Mouse (Mus musculus): ENCODE measurements around the gene Gdf9. TPM values are rescaled to one million over a fixed set of nuclear protein-coding genes. Genes with fewer than 3 reads are reported as not detected.

Gene Gdf9
- total RNA-seq, 1 experiment from 2014 or later, result not detected

- ATAC-seq (replicated peaks in 1 of 2; ENCODE audit: insufficient read depth in 1 of 2, low FRiP score in 2 of 2, low TSS enrichment in 1 of 2, low read depth in 1 of 2, poor library complexity in 2 of 2, severe bottlenecking in 2 of 2), result peak in 1 of 2 experiments; percentile 31; a peak in 2 of 4 replicates
These were observed 33.0 kb downstream of the Gdf9 start for GRCm38 (mm10) chr11:53463551-53464424.

DNA sequence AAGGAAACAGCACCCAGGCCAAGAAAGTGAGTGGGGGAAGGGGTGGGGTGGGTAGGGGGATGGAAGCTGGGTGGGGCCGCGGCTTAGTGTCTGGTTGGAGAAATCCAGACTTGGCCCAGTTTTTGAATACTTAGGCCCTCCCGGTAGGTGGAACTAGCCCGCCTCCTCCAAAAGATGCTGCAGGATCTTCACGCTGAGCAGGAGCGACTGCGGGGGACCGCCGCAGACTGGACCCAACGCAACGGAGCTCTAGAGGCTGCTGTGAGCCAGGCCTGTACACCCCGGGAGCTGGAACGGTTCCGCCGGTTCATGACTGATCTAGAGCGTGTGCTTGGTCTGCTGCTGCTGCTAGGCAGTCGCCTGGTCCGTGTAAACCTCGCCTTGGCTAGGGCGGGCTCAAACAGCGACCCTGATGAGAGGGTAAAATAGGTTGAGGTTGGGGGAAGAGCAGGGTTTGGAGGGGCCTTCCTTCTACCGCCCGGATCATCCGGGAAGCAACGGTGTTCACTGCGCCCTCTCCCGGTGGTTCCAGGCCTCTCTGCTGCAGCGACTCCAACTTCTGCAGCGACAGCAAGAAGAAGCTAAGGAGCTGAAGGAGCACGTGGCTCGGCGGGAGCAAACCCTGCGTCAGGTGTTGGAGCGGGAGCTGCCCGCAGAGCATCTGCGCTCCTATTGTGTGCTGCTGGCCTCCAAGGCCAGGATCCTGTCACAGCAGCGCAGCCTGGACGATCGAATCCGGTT lies 35.6 kb downstream of the Gdf9 start:
- peak; percentile 17 to 45; a peak in 2 of 4 replicates for ATAC-seq (replicated peaks in 1 of 2; ENCODE audit: insufficient read depth in 1 of 2, low FRiP score in 2 of 2, low TSS enrichment in 1 of 2, low read depth in 1 of 2, poor library complexity in 2 of 2, severe bottlenecking in 2 of 2)

- 0 out of 4 replicates have a peak, but pooled peaks of 1 of the 2 experiments have one; percentile 3 for ATAC-seq (replicated peaks in 1 of 2; ENCODE audit: insufficient read depth in 1 of 2, low FRiP score in 2 of 2, low TSS enrichment in 1 of 2, low read depth in 1 of 2, poor library complexity in 2 of 2, severe bottlenecking in 2 of 2)
These were observed 38.6 kb downstream of the Gdf9 start for GRCm38 (mm10) chr11:53469294-53469967.

DNA sequence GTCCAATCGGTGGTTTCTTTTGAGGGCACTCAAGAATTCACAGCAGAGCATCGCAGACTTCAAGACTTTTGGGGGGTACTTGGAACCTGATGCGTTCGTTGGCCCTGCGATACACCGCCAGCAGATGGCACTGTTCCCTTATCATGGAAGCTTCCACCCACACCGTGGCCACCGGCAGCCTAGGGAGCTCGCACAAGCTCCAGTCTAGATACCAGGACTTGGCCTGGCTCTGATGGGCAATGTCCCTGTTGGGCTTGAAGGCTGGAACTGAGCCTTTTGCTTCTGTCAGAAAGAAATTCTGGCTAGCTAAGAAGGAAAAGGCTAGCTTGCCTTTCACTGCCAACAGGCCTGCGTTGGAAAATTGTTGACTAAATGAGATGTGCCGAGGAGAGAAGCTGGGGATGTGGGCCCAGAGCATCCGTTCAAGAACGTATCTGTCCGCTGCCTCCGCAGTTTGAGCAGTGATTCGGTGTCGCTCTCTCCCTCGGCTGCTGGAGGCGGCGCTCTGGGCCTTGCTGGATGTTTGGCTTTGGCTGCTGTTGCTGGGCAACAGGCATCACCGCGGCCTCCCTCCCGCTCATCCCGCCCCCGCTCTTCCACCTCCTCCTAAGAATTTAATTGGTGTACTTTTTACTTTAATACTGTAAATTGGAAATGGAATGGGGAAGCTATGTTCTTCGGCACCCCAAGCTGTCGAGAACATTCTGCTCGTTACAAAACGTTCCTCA lies 39.3 kb downstream of the Gdf9 start, which contains the start of gene Gm9837:
TSS of gene Gm9837 (minus strand) at position 512 of the 728 bp plus-strand sequence.
- peak; percentile 85 to 88 for ATAC-seq (replicated peaks in 1 of 2; ENCODE audit: insufficient read depth in 1 of 2, low FRiP score in 2 of 2, low TSS enrichment in 1 of 2, low read depth in 1 of 2, poor library complexity in 2 of 2, severe bottlenecking in 2 of 2)

- no peak for ATAC-seq (replicated peaks in 1 of 2; ENCODE audit: insufficient read depth in 1 of 2, low FRiP score in 2 of 2, low TSS enrichment in 1 of 2, low read depth in 1 of 2, poor library complexity in 2 of 2, severe bottlenecking in 2 of 2)
These were observed 41.9 kb downstream of the Gdf9 start for GRCm38 (mm10) chr11:53472709-53473108.

DNA sequence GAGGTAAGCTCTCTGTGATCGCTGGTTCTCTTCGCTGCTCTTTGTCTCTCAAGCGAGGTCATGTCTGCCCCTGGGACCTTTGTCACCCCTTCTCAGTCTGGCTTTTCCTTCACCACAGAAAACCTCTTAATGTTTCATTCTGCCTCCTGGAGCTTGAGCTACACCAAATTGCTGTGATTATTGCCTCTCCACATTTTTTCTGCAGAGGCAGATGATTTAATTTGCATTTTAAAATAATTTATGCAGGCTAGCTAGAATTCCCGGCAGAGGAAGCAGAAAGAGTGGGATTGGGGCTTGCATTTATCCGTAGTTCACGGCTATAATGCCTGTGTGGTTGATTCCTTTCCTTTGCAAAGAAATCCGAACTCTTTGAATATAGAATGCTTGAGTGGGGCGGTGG lies 44.8 kb downstream of the Gdf9 start:
- ATAC-seq (replicated peaks in 1 of 2; ENCODE audit: insufficient read depth in 1 of 2, low FRiP score in 2 of 2, low TSS enrichment in 1 of 2, low read depth in 1 of 2, poor library complexity in 2 of 2, severe bottlenecking in 2 of 2), result no peak

DNA sequence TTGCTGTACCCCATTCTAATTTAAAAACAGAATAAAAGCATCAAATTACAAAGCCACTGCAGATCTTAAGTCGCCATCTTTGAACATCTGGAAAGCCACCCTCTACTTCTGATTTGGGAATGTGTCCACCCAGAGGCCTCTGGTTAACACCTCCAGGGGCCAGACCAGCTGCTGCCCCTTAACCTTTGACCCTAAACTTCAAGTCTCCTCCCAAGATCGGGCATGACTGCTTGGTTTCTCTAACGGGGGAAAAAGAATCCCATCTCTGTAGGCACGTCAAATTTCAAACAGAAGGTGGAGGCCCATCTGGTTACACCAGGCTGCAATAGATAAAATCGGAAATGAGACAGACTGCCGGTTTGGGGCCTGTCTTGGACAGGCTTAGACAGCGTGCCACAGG lies 47.0 kb downstream of the Gdf9 start:
- ATAC-seq (replicated peaks in 1 of 2; ENCODE audit: insufficient read depth in 1 of 2, low FRiP score in 2 of 2, low TSS enrichment in 1 of 2, low read depth in 1 of 2, poor library complexity in 2 of 2, severe bottlenecking in 2 of 2), result no peak

- no peak for ATAC-seq (replicated peaks in 1 of 2; ENCODE audit: insufficient read depth in 1 of 2, low FRiP score in 2 of 2, low TSS enrichment in 1 of 2, low read depth in 1 of 2, poor library complexity in 2 of 2, severe bottlenecking in 2 of 2)
These were observed 47.8 kb downstream of the Gdf9 start for GRCm38 (mm10) chr11:53478383-53479170.

DNA sequence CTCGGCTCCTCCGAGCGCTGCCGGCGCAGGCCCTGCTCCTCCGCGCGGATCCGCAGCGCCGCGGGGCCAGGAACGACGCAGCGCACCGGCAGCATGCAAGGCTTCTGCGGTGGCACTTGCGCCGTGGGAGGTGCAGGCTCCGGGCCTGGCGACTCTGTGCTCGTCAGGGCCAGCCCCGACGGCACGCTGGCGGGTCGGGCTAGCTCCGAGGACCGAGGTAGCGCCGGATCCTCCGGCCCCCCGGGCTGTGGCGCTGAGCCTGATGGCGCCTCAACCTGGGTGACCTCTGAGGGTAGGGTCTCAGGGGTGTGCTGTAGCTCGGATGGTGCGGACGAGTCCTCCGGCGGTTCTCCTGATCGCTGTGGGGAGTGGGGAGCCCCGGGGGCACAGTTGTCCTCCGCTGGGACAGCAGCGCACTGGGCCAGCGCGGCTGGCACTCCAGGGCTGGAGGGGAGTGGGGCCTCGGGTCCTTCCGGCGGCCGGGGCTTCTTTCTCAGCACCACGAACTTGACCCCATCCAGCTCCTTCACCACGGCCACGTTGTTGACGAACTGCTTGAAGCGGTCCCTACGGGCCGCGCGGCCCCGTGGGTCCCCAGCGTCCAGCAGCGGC lies 48.5 kb downstream of the Gdf9 start:
- no peak for ATAC-seq (replicated peaks in 1 of 2; ENCODE audit: insufficient read depth in 1 of 2, low FRiP score in 2 of 2, low TSS enrichment in 1 of 2, low read depth in 1 of 2, poor library complexity in 2 of 2, severe bottlenecking in 2 of 2)

GRCm38 (mm10) chr11:53479783-53480301 lies 49.0 kb downstream of the Gdf9 start, which contains the start of the genes Gm9945 and Sowaha:
Gene Gm9945, plus strand, starts transcription at chr11:53480166.
Gene Sowaha, minus strand, starts transcription at chr11:53480274.
- peak in 1 of 2 experiments; percentile 27; a peak in 2 of 4 replicates for ATAC-seq (replicated peaks in 1 of 2; ENCODE audit: insufficient read depth in 1 of 2, low FRiP score in 2 of 2, low TSS enrichment in 1 of 2, low read depth in 1 of 2, poor library complexity in 2 of 2, severe bottlenecking in 2 of 2)

DNA sequence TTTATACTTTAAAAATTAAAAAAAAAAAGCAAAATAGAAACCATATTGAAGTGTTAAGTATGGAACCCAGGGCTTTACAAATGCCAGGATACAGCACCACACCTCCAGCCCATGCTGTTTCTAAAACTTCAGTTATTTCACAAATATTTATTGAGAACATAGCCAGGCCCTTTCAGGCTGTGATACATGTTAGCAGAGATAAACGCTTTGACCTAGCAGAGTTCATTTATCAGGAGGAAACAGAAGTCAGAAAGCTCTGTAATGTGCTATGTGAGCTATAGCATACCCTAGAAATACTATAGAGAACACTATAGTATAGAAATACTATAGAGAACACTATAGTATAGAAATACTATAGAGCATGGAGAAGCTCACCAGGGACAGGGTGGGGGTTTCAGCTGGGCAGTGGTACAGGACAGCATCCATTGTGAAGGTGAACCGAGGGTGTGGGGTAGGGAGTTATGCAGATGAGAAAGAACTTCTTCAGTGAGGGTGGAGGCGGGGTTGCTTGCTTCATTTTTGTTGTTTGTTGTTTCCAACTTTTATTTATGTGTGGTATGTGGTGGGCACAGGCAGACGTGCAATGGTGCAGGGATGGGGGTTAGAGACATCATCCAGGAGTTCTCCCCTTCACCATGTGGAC lies 50.4 kb downstream of the Gdf9 start:
- ATAC-seq (replicated peaks in 1 of 2; ENCODE audit: insufficient read depth in 1 of 2, low FRiP score in 2 of 2, low TSS enrichment in 1 of 2, low read depth in 1 of 2, poor library complexity in 2 of 2, severe bottlenecking in 2 of 2), result no peak; a peak in 1 of 4 replicates

GRCm38 (mm10) chr11:53483159-53483891 lies 52.5 kb downstream of the Gdf9 start:
- ATAC-seq (replicated peaks in 1 of 2; ENCODE audit: insufficient read depth in 1 of 2, low FRiP score in 2 of 2, low TSS enrichment in 1 of 2, low read depth in 1 of 2, poor library complexity in 2 of 2, severe bottlenecking in 2 of 2), result no peak

DNA sequence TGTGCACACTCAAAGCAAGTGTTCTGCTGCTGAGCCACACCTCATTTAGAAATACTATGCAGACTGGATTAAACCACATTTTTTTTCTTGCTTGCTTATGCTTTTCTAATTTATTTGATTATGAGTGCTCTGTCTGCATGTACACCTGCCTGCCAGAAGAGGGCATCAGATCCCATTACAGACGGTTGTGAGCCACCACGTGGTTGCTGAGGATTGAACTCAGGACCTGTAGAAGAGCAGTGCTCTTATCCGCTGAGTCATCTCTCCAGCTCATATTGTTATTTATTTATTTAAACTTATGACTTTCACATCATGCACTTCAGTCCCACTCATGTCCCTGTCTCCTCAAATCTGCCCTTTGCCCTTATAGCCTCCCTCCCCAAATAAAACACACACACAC lies 54.9 kb downstream of the Gdf9 start:
- no peak for ATAC-seq (replicated peaks in 1 of 2; ENCODE audit: insufficient read depth in 1 of 2, low FRiP score in 2 of 2, low TSS enrichment in 1 of 2, low read depth in 1 of 2, poor library complexity in 2 of 2, severe bottlenecking in 2 of 2)

GRCm38 (mm10) chr11:53486351-53486750 lies 55.5 kb downstream of the Gdf9 start:
- ATAC-seq (replicated peaks in 1 of 2; ENCODE audit: insufficient read depth in 1 of 2, low FRiP score in 2 of 2, low TSS enrichment in 1 of 2, low read depth in 1 of 2, poor library complexity in 2 of 2, severe bottlenecking in 2 of 2), result no peak

All from hematopoietic stem cell, adult 5-6 weeks (primary cell).